Mouse (Mus musculus): Measurements from ENCODE around the gene Gm5294. TPM values are rescaled to one million over a fixed set of nuclear protein-coding genes. Genes with fewer than 3 reads are reported as not detected.

Gene Gm5294
- total RNA-seq (2021): not detected
- long read RNA-seq, experiment 1: 0 reads
- long read RNA-seq, experiment 2: 0 reads

GRCm38 (mm10) chr5:138819780-138820179, at the start of gene Gm5294:
Gene Gm5294 (plus strand): TSS chr5:138820080.
- intact Hi-C loops (cut with DNase I): no loop called here
- Histone ChIP-seq H3K4me3 (no peak within 1 kb of the TSS), H3K27ac (no peak within 1 kb of the TSS)
- DNase-seq (ENCODE audit: extremely low spot score in 1 of 2, low spot score in 2 of 2): no peak
- no peak for TF ChIP-seq CTCF (IDR thresholded peaks at IDR 0.05)

- Histone ChIP-seq H3K27ac (no peak overlapping the region), H3K4me3 (no peak overlapping the region)
- DNase-seq (ENCODE audit: extremely low spot score in 1 of 2, low spot score in 2 of 2): no peak
- TF ChIP-seq CTCF (IDR thresholded peaks at IDR 0.05): no peak
- intact Hi-C loops (cut with DNase I): no loop called here
These were observed 44.8 kb upstream of the Gm5294 start for GRCm38 (mm10) chr5:138775096-138775495.

DNA sequence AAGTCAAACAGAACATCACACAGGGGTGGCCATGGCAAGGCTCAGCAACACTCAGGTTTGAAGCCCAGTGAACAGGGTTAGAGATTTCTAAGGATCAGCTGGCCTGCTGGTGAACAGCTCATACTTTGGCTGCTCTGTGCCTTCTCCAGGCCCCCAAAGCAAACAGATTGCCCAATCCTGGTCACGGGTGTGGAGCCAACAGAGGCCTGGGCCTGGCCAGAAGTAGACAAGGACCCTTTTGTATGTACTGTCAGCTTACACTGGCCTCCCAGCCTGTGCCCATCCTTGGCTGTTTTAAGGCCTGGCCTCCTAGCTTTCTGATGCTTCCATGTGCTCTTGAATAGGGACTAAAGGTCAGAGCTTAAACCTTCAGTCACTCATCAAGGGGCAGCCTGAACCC, 43.5 kb upstream of the Gm5294 start:
- Histone ChIP-seq H3K27ac (no peak overlapping the region), H3K4me3 (no peak overlapping the region)
- no peak for TF ChIP-seq CTCF (IDR thresholded peaks at IDR 0.05)
- no peak for DNase-seq (ENCODE audit: extremely low spot score in 1 of 2, low spot score in 2 of 2)
- intact Hi-C loops (cut with DNase I): no loop called here

GRCm38 (mm10) chr5:138778731-138779463, 41.0 kb upstream of the Gm5294 start:
- H3K4me3 ChIP-seq: no peak overlapping the region
- no peak for TF ChIP-seq CTCF (IDR thresholded peaks at IDR 0.05)
- intact Hi-C loops (cut with DNase I): no loop called here
- H3K27ac ChIP-seq: no peak overlapping the region
- DNase-seq (ENCODE audit: extremely low spot score in 1 of 2, low spot score in 2 of 2): peak in 1 of 2 experiments; percentile 52

GRCm38 (mm10) chr5:138779655-138780054, 40.2 kb upstream of the Gm5294 start:
- DNase-seq (ENCODE audit: extremely low spot score in 1 of 2, low spot score in 2 of 2): no peak
- no peak overlapping the region for H3K27ac ChIP-seq
- intact Hi-C loops (cut with DNase I): no loop called here
- TF ChIP-seq CTCF (IDR thresholded peaks at IDR 0.05): no peak
- no peak overlapping the region for H3K4me3 ChIP-seq

GRCm38 (mm10) chr5:138782697-138783096, 37.2 kb upstream of the Gm5294 start:
- no peak for DNase-seq (ENCODE audit: extremely low spot score in 1 of 2, low spot score in 2 of 2)
- TF ChIP-seq CTCF (IDR thresholded peaks at IDR 0.05): no peak
- intact Hi-C loops (cut with DNase I): no loop called here
- no peak overlapping the region for H3K4me3 ChIP-seq
- H3K27ac ChIP-seq: no peak overlapping the region

DNA sequence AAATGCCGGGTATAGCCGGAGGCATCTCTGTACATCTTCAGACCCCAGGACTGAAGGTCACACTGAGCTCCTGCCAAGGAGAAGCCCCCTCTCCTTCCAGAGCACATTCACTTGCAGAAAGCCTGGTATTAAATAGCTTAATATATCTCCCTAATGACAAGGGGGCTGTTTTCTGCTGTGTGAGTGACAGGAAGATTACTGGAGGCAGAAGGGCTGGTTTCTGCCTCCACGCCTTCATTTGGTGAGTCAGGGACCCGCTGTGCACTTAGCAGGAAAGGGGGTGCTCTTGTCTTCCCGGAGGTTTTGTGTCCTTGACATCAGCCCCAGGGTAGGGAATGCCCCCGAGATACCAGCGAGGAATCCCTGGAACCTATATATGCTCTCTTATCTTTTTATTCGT, 36.7 kb upstream of the Gm5294 start:
- DNase-seq (ENCODE audit: extremely low spot score in 1 of 2, low spot score in 2 of 2): no peak
- intact Hi-C loops (cut with DNase I): no loop called here
- no peak overlapping the region for H3K27ac ChIP-seq
- TF ChIP-seq CTCF (IDR thresholded peaks at IDR 0.05): no peak
- H3K4me3 ChIP-seq: no peak overlapping the region

DNA sequence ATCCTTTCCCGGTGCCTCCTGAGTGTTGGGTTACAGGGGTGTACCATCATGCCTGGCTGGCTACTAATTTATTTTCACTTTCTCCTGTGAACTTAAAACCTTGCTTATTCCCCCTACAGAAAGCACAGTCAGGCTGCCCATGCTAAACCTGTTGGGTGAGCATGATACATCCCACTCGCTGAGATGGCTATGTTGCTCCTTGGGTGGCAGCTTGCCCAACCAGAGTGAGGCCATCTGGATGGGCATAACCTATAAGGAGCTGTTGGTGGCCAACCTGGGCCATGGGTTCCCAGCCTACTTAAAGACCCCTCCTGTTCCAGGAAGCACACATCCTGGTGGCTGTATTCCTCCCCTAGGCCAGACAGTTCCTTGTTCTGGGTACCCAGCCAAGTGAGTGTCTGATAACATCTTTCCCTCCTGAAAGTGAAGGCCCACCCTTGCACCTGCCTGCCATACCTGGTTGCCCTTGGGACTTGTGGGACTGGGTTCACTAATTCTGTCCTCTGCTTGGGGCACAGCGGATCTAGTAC, 33.8 kb upstream of the Gm5294 start:
- intact Hi-C loops (cut with DNase I): no loop called here
- TF ChIP-seq CTCF (IDR thresholded peaks at IDR 0.05): no peak
- Histone ChIP-seq H3K27ac (no peak overlapping the region), H3K4me3 (no peak overlapping the region)
- DNase-seq (ENCODE audit: extremely low spot score in 1 of 2, low spot score in 2 of 2): no peak

GRCm38 (mm10) chr5:138787648-138788047, 32.2 kb upstream of the Gm5294 start:
- DNase-seq (ENCODE audit: extremely low spot score in 1 of 2, low spot score in 2 of 2): no peak
- intact Hi-C loops (cut with DNase I): no loop called here
- no peak for TF ChIP-seq CTCF (IDR thresholded peaks at IDR 0.05)
- Histone ChIP-seq H3K4me3 (no peak overlapping the region), H3K27ac (no peak overlapping the region)

- Histone ChIP-seq H3K27ac (no peak overlapping the region), H3K4me3 (no peak overlapping the region)
- intact Hi-C loops (cut with DNase I): no loop called here
- DNase-seq (ENCODE audit: extremely low spot score in 1 of 2, low spot score in 2 of 2): peak in 1 of 2 experiments; percentile 29
- TF ChIP-seq CTCF (IDR thresholded peaks at IDR 0.05): no peak
These were observed 31.2 kb upstream of the Gm5294 start for GRCm38 (mm10) chr5:138788481-138789211.

DNA sequence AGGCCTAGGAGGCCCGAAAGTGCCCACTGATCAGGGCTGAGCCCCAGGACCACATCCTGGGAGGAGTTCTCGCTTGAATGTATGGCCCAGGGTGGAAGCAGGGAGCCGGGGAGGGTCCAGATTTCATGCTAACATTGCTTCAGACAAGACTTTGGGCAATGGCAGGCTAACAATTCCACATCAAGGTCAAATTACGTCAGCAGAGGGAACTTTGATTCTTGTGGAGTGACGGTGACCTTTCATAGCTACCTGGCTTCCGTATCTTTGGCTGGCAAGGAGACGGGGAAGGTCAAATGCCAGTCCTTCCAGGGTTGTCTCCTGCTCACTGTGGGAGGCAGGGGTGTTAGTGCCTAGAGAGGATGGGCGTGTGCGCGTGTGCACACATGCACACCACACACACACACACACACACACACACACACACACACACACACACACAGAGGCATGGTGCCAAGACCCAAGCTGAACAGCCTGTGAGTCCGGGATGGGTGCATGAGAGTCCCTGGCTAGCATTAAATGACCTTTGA, 28.9 kb upstream of the Gm5294 start:
- no peak overlapping the region for H3K4me3 ChIP-seq
- intact Hi-C loops (cut with DNase I): no loop called here

GRCm38 (mm10) chr5:138801588-138802116, 18.2 kb upstream of the Gm5294 start:
- Histone ChIP-seq H3K4me3 (no peak overlapping the region), H3K27ac (no peak overlapping the region)
- TF ChIP-seq CTCF (IDR thresholded peaks at IDR 0.05): no peak
- intact Hi-C loops (cut with DNase I): no loop called here
- DNase-seq (ENCODE audit: extremely low spot score in 1 of 2, low spot score in 2 of 2): no peak

More for the DNA sequence above, 28.9 kb upstream of the Gm5294 start:
- H3K27ac ChIP-seq: no peak overlapping the region
- no peak for TF ChIP-seq CTCF (IDR thresholded peaks at IDR 0.05)
- no peak for DNase-seq (ENCODE audit: extremely low spot score in 1 of 2, low spot score in 2 of 2)

Data from left cerebral cortex, adult 2 months (tissue).